Mouse (Mus musculus): ENCODE data around the gene Ugt8a. TPM values are rescaled to one million over a fixed set of nuclear protein-coding genes. Genes with fewer than 3 reads are reported as not detected.

The Ugt8a gene
- total and polyA plus RNA-seq, 3 experiments = not detected

DNA sequence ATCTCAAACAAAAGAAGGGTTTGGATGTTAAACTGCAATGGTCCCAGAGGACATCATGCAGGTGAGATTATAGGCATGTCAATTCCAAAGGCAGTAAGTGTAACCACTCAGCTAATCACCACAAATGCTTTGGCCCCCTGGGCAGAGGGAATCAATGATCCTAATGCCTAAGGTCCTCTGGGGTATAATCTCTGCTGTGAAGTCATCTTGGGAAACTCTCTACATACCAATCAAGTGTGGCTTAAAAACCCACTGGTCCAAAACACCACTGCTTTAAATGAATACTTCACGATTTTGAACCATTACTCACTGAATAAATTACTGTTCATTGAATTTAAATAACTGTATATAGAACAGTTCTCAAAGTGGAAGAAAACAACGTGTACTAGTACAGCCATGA is 51.3 kb downstream of the Ugt8a start:
- Histone ChIP-seq H3K9ac (ENCODE audit: insufficient read depth, low read depth) (no peak overlapping the region), H3K4me2 (ENCODE audit: insufficient read depth, low read depth, poor library complexity, severe bottlenecking) (no peak overlapping the region), H3K27me3 (replicated peaks) (no peaks in the 10 kb centered on the region), H3K36me3 (replicated peaks in 1 of 2; ENCODE audit: control insufficient read depth in 1 of 2, insufficient read depth in 1 of 2, low read length in 1 of 2) (no peaks in the 10 kb centered on the region), H3K4me1 (ENCODE audit: control insufficient read depth in 1 of 2, insufficient read depth in 2 of 2) (no peaks in the 10 kb centered on the region), H3K4me3 (replicated peaks in 1 of 3; ENCODE audit: low read depth in 2 of 3, low read length in 2 of 3, poor library complexity in 1 of 3) (no peak overlapping the region), H3K79me2 (replicated peaks; ENCODE audit: control insufficient read depth, extremely low read depth, insufficient read depth, poor library complexity, severe bottlenecking) (no peaks in the 10 kb centered on the region), H3K9me3 (replicated peaks; ENCODE audit: low read length) (no peaks in the 10 kb centered on the region), H3K27ac (ENCODE audit: insufficient read depth, low read depth) (no peak overlapping the region)
- TF ChIP-seq MXI1 (IDR thresholded peaks at IDR 0.05; ENCODE audit: low read depth, low read length) (no peak), KAT2A (IDR thresholded peaks at IDR 0.05; ENCODE audit: insufficient replicate concordance, low read length) (no peak), MAX (IDR thresholded peaks at IDR 0.05; ENCODE audit: low read length) (no peak), USF1 (IDR thresholded peaks at IDR 0.05; ENCODE audit: low read depth, low read length) (no peak), JUN (IDR thresholded peaks at IDR 0.05; ENCODE audit: insufficient read depth, low read depth, low read length) (no peak), CTCF (conservative IDR thresholded peaks at IDR 0.05 in 1 of 2, IDR thresholded peaks at IDR 0.05 in 1 of 2; ENCODE audit: low read depth in 2 of 2, low read length in 2 of 2) (no peak), SIN3A (IDR thresholded peaks at IDR 0.05; ENCODE audit: low read length) (no peak), POLR2AphosphoS2 (IDR thresholded peaks at IDR 0.05; ENCODE audit: low read depth, low read length) (no peak), BHLHE40 (IDR thresholded peaks at IDR 0.05; ENCODE audit: low read depth, low read length) (no peak), PAX5 (IDR thresholded peaks at IDR 0.05; ENCODE audit: low read length) (no peak), RAD21 (IDR thresholded peaks at IDR 0.05; ENCODE audit: low read depth, low read length) (no peak), MAFK (IDR thresholded peaks at IDR 0.05; ENCODE audit: insufficient replicate concordance, low read length) (no peak), SMC3 (IDR thresholded peaks at IDR 0.05; ENCODE audit: low read depth, low read length) (no peak)
- in situ Hi-C loops (cut with MboI; ENCODE audit: low pct_ligation_motif_present, low pct_unique_long_range_greater_than_20kb, low sequenced_read_pairs) = no loop called here
- dilution Hi-C loops (cut with MboI; ENCODE audit: extremely low pct_ligation_motif_present, extremely low pct_unique_long_range_greater_than_20kb, low sequenced_read_pairs) = no loop called here
- DNase-seq (ENCODE audit: extremely low read depth) = no peak

DNA sequence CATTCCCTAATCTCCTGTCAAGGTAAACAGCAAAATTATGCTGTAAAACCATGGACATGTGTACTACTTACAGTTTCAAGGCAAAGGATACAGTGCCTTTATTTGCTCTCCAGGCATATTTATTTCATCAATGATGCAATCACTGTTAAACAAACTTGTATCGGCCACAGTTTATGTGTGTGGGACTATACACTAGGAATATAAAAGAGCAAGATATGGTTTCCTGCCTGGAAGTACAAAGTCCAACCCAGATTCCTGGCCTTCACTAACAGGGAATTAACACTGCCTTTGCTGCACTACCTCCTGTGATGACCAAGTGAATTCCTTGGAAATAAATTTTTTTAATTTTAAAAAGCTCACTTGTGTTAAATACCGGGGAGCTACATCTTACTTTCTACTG is 53.5 kb downstream of the Ugt8a start:
- H3K9ac ChIP-seq (ENCODE audit: insufficient read depth, low read depth) = no peak overlapping the region
- H3K9me3 ChIP-seq (replicated peaks; ENCODE audit: low read length) = no peaks in the 10 kb centered on the region
- H3K4me2 ChIP-seq (ENCODE audit: insufficient read depth, low read depth, poor library complexity, severe bottlenecking) = no peak overlapping the region
- no peak overlapping the region for H3K27ac ChIP-seq (ENCODE audit: insufficient read depth, low read depth)
- in situ Hi-C loops (cut with MboI; ENCODE audit: low pct_ligation_motif_present, low pct_unique_long_range_greater_than_20kb, low sequenced_read_pairs) (no loop called here), dilution Hi-C loops (cut with MboI; ENCODE audit: extremely low pct_ligation_motif_present, extremely low pct_unique_long_range_greater_than_20kb, low sequenced_read_pairs) (no loop called here)
- no peak for DNase-seq (ENCODE audit: extremely low read depth)
- H3K27me3 ChIP-seq (replicated peaks) = no peaks in the 10 kb centered on the region
- no peak overlapping the region for H3K4me3 ChIP-seq (replicated peaks in 1 of 3; ENCODE audit: low read depth in 2 of 3, low read length in 2 of 3, poor library complexity in 1 of 3)
- no peaks in the 10 kb centered on the region for H3K79me2 ChIP-seq (replicated peaks; ENCODE audit: control insufficient read depth, extremely low read depth, insufficient read depth, poor library complexity, severe bottlenecking)
- TF ChIP-seq CHD2 (IDR thresholded peaks at IDR 0.05; ENCODE audit: low read length) (no peak), ETS1 (conservative IDR thresholded peaks at IDR 0.05; ENCODE audit: low read depth, low read length) (no peak), RCOR1 (conservative IDR thresholded peaks at IDR 0.05; ENCODE audit: low read depth, low read length) (no peak), RAD21 (IDR thresholded peaks at IDR 0.05; ENCODE audit: low read depth, low read length) (no peak), TCF12 (IDR thresholded peaks at IDR 0.05; ENCODE audit: low read depth, low read length) (no peak), SMC3 (IDR thresholded peaks at IDR 0.05; ENCODE audit: low read depth, low read length) (no peak), USF1 (IDR thresholded peaks at IDR 0.05; ENCODE audit: low read depth, low read length) (no peak), PAX5 (IDR thresholded peaks at IDR 0.05; ENCODE audit: low read length) (no peak), ZC3H11A (IDR thresholded peaks at IDR 0.05; ENCODE audit: low read depth, low read length) (no peak), MYC (IDR thresholded peaks at IDR 0.05; ENCODE audit: low read depth, low read length) (no peak), NELFE (IDR thresholded peaks at IDR 0.05; ENCODE audit: low read depth, low read length) (no peak), BHLHE40 (IDR thresholded peaks at IDR 0.05; ENCODE audit: low read depth, low read length) (no peak), SIN3A (IDR thresholded peaks at IDR 0.05; ENCODE audit: low read length) (no peak), E2F4 (IDR thresholded peaks at IDR 0.05; ENCODE audit: insufficient replicate concordance, low read depth, low read length) (no peak), TBP (conservative IDR thresholded peaks at IDR 0.05; ENCODE audit: low read depth, low read length) (no peak)
- no peaks in the 10 kb centered on the region for H3K4me1 ChIP-seq (ENCODE audit: control insufficient read depth in 1 of 2, insufficient read depth in 2 of 2)
- no peaks in the 10 kb centered on the region for H3K36me3 ChIP-seq (replicated peaks in 1 of 2; ENCODE audit: control insufficient read depth in 1 of 2, insufficient read depth in 1 of 2, low read length in 1 of 2)
